Mouse (Mus musculus): ENCODE data around the gene Vmo1. TPM values are rescaled to one million over a fixed set of nuclear protein-coding genes. Genes with fewer than 3 reads are reported as not detected.
"Not testable (repeated sequence)": the region's sequence is repeated elsewhere in the genome, so short reads cannot be mapped to it uniquely, and the experiment has no call there.

The Vmo1 gene
- polyA plus RNA-seq, 1 experiment from 2014 or later, result 0.50 TPM

DNA sequence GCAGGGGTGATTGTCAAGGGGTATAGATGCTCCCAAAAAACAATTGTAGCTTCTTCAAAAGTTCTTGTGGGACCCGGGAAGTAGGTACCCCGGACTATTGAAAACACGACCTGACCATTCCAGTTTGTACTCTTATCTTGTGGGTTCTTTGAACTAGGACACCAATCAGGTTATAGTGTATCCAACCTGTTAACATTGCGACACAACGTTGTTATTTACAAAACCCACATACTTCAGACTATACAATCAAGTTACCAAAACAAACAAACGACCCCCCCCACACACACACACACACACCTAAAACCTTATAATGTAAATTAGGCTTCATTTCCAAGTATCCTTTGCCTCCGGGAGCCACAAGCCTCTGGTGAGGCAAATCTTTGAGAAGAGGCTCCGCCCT, 10.4 kb upstream of the Vmo1 start:
- H3K4me3 ChIP-seq (ENCODE audit: low read length), result peak overlapping the region; percentile 74
- H3K36me3 ChIP-seq (ENCODE audit: insufficient read depth, low read length), result peaks cover 31% of the 10 kb centered on the region
- peak overlapping the region; percentile 49 for H3K9ac ChIP-seq (replicated peaks; ENCODE audit: low read length)
- peaks cover 17% of the 10 kb centered on the region for H3K4me1 ChIP-seq (ENCODE audit: insufficient read depth, low read length)
- no peak overlapping the region for H3K27ac ChIP-seq (ENCODE audit: low read length)
- peak overlapping the region; percentile 56 for H3K4me2 ChIP-seq (replicated peaks; ENCODE audit: low read depth, low read length)
- H3K27me3 ChIP-seq (ENCODE audit: insufficient read depth, low read length), result no peaks in the 10 kb centered on the region
- WGBS, result 5% methylated on average over 8 of the region's 8 CpGs
- no peaks in the 10 kb centered on the region for H3K9me3 ChIP-seq (ENCODE audit: low read length)
- peak; percentile 10; the same call in 1 of the 2 replicates for ATAC-seq (ENCODE audit: low FRiP score, low TSS enrichment)

- Histone ChIP-seq H3K36me3 (ENCODE audit: insufficient read depth, low read length) (peaks cover 21% of the 10 kb centered on the region), H3K4me1 (ENCODE audit: insufficient read depth, low read length) (peaks cover 21% of the 10 kb centered on the region)
- not testable (repeated sequence) for H3K9me3 ChIP-seq (ENCODE audit: low read length); H3K9ac ChIP-seq (replicated peaks; ENCODE audit: low read length); ATAC-seq (ENCODE audit: low FRiP score, low TSS enrichment); H3K27ac ChIP-seq (ENCODE audit: low read length); H3K4me3 ChIP-seq (ENCODE audit: low read length); H3K4me2 ChIP-seq (replicated peaks; ENCODE audit: low read depth, low read length); H3K27me3 ChIP-seq (ENCODE audit: insufficient read depth, low read length)
- WGBS, result 87% methylated on average over 8 of the region's 8 CpGs
Observed at GRCm38 (mm10) chr11:70523306-70523989, 9.0 kb upstream of the Vmo1 start.

DNA sequence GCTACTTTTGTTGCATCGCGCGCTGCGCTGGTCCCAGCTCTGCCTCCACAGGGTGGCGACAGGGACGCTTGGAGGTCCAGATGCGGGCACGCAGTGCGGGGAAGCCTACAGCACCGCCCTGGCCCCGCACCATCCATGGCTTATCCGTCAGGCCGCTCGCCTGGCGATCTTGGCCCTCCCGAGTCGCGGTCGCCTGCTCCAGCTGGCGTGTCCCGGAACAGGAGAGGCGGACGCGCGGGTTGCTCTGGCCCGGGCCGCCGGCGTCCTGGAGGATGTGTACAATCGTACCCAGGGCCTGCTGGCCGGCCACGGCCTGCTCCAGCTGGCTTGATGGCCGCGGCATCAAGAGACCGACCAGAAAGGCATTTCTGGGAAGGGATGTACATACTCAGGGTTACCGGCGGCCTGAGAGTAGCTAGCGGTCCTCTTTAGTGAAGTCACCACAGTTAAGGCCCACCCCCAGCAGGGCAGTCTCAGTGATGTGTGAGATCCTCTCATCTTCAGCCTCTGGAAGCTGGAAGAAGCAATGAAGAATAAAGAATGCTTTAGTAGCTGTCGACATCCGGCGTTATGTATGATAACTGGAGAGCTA, 5.9 kb upstream of the Vmo1 start:
- WGBS, result 9% methylated on average over 40 of the region's 41 CpGs
- peak; percentile 68 for ATAC-seq (ENCODE audit: low FRiP score, low TSS enrichment)
- Histone ChIP-seq H3K27ac (ENCODE audit: low read length) (peak overlapping the region; percentile 58), H3K27me3 (ENCODE audit: insufficient read depth, low read length) (no peaks in the 10 kb centered on the region), H3K9ac (replicated peaks; ENCODE audit: low read length) (peak overlapping the region; percentile 74), H3K9me3 (ENCODE audit: low read length) (no peaks in the 10 kb centered on the region), H3K36me3 (ENCODE audit: insufficient read depth, low read length) (no peaks in the 10 kb centered on the region), H3K4me3 (ENCODE audit: low read length) (peak overlapping the region; percentile 38), H3K4me2 (replicated peaks; ENCODE audit: low read depth, low read length) (peak overlapping the region; percentile 56), H3K4me1 (ENCODE audit: insufficient read depth, low read length) (peaks cover 12% of the 10 kb centered on the region)

DNA sequence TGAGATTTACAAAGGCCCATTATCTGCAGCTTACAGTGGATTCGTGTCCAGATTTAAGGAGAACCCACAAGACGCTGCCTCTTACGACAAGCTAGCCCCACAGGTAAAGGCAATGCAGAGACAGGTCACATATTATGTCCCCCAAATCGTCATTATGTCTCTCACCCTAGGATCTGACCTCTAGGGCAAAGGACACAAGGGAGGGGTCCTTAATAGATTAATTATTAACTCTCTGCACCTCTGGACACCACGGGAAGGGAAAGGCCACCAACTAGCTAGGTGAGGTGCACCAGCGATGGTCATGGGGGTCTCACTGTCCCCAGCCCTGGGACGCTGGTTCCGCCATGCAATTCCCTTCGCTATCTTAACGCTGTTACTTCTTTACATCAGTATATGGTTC, 4.5 kb upstream of the Vmo1 start, which contains the start of gene Gltpd2:
Gene Gltpd2, plus strand, starts transcription at position 274 of the 400 bp plus-strand sequence.
- WGBS, result 85% methylated on average over 10 of the region's 10 CpGs
- peak within 1 kb of the TSS; percentile 56 for H3K4me2 ChIP-seq (replicated peaks; ENCODE audit: low read depth, low read length)

GRCm38 (mm10) chr11:70518436-70518835, 4.0 kb upstream of the Vmo1 start:
- 73% methylated on average over 1 of the region's 1 CpGs for WGBS
- Histone ChIP-seq H3K27ac (ENCODE audit: low read length) (no peak overlapping the region), H3K36me3 (ENCODE audit: insufficient read depth, low read length) (no peaks in the 10 kb centered on the region), H3K27me3 (ENCODE audit: insufficient read depth, low read length) (no peaks in the 10 kb centered on the region), H3K4me3 (ENCODE audit: low read length) (no peak overlapping the region), H3K4me1 (ENCODE audit: insufficient read depth, low read length) (peaks cover 9% of the 10 kb centered on the region), H3K4me2 (replicated peaks; ENCODE audit: low read depth, low read length) (no peak overlapping the region), H3K9ac (replicated peaks; ENCODE audit: low read length) (no peak overlapping the region), H3K9me3 (ENCODE audit: low read length) (no peaks in the 10 kb centered on the region)
- ATAC-seq (ENCODE audit: low FRiP score, low TSS enrichment), result no peak

More for the DNA sequence above, 4.5 kb upstream of the Vmo1 start, which contains the start of gene Gltpd2:
- Histone ChIP-seq H3K27me3 (ENCODE audit: insufficient read depth, low read length) (no peaks in the 10 kb centered on the region), H3K9ac (replicated peaks; ENCODE audit: low read length) (peak within 1 kb of the TSS; percentile 74), H3K4me3 (ENCODE audit: low read length) (peak within 1 kb of the TSS; percentile 38), H3K27ac (ENCODE audit: low read length) (peak within 1 kb of the TSS; percentile 58; the same call in 1 of the 2 replicates), H3K36me3 (ENCODE audit: insufficient read depth, low read length) (no peaks in the 10 kb centered on the region), H3K4me1 (ENCODE audit: insufficient read depth, low read length) (peaks cover 9% of the 10 kb centered on the region), H3K9me3 (ENCODE audit: low read length) (no peaks in the 10 kb centered on the region)
- ATAC-seq (ENCODE audit: low FRiP score, low TSS enrichment), result no peak

DNA sequence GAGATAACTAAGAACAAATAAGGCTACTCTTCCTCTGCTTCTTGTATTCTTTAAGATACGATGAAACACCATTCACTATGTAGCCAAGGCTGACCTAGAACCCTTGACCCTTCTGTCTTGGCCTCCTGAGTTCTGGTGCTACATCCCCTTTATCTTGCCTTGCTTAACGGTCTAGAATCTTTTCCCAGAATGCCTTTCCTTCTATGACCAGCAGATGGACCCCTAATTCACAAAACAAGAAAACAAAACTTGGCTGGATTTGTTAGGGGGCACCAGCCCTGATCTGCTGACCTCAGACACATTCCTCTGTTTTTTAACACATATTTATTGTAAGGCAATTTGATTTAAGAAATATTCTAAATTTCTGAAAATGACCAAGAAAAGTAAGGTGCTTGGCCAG, 1.9 kb upstream of the Vmo1 start:
- Histone ChIP-seq H3K4me3 (ENCODE audit: low read length) (no peak overlapping the region), H3K4me2 (replicated peaks; ENCODE audit: low read depth, low read length) (no peak overlapping the region), H3K9me3 (ENCODE audit: low read length) (no peaks in the 10 kb centered on the region), H3K27ac (ENCODE audit: low read length) (no peak overlapping the region), H3K27me3 (ENCODE audit: insufficient read depth, low read length) (no peaks in the 10 kb centered on the region), H3K36me3 (ENCODE audit: insufficient read depth, low read length) (no peaks in the 10 kb centered on the region), H3K9ac (replicated peaks; ENCODE audit: low read length) (no peak overlapping the region), H3K4me1 (ENCODE audit: insufficient read depth, low read length) (peaks cover 9% of the 10 kb centered on the region)
- no peak for ATAC-seq (ENCODE audit: low FRiP score, low TSS enrichment)
- 33% methylated on average over 2 of the region's 2 CpGs for WGBS

GRCm38 (mm10) chr11:70513520-70513919, 896 bp downstream of the Vmo1 start:
- H3K4me3 ChIP-seq (ENCODE audit: low read length), result no peak overlapping the region
- no peak overlapping the region for H3K4me2 ChIP-seq (replicated peaks; ENCODE audit: low read depth, low read length)
- no peaks in the 10 kb centered on the region for H3K36me3 ChIP-seq (ENCODE audit: insufficient read depth, low read length)
- no peaks in the 10 kb centered on the region for H3K9me3 ChIP-seq (ENCODE audit: low read length)
- ATAC-seq (ENCODE audit: low FRiP score, low TSS enrichment), result no peak
- no peaks in the 10 kb centered on the region for H3K27me3 ChIP-seq (ENCODE audit: insufficient read depth, low read length)
- no peak overlapping the region for H3K9ac ChIP-seq (replicated peaks; ENCODE audit: low read length)
- no peak overlapping the region for H3K27ac ChIP-seq (ENCODE audit: low read length)
- no peaks in the 10 kb centered on the region for H3K4me1 ChIP-seq (ENCODE audit: insufficient read depth, low read length)
- 59% methylated on average over 11 of the region's 11 CpGs for WGBS

DNA sequence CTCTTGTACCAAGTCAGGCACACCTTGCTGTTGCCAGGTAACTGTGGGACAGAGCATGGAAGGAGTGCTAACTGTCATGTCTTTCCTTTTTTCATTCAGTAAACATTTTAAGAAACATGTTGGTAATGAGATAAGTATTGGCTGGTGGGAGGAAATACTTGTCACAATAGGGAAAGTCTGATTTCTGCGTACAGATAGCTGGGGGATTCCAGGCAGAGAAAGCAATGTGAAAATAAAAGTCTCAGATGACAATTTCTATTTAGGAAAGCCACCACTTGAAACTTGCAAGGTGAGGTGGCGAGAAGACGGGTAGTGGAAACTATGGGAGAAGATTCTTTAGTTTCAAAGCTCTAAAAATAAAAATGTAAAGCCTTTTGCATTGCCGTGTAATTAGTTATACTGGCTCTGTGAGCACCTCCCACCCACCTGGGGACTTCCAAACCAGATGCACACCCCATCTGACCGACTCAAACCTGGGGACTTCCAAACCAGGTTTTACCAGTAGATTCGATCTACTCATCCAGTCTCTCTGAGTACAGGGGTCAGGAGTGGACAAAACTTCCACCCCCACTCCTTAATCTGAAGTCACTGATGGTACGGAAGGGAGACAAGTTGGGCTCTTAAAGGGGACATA, 1.6 kb downstream of the Vmo1 start:
- ATAC-seq (ENCODE audit: low FRiP score, low TSS enrichment), result no peak
- H3K36me3 ChIP-seq (ENCODE audit: insufficient read depth, low read length), result no peaks in the 10 kb centered on the region
- H3K9ac ChIP-seq (replicated peaks; ENCODE audit: low read length), result no peak overlapping the region
- H3K4me1 ChIP-seq (ENCODE audit: insufficient read depth, low read length), result no peaks in the 10 kb centered on the region
- H3K27ac ChIP-seq (ENCODE audit: low read length), result no peak overlapping the region
- H3K27me3 ChIP-seq (ENCODE audit: insufficient read depth, low read length), result no peaks in the 10 kb centered on the region
- no peaks in the 10 kb centered on the region for H3K9me3 ChIP-seq (ENCODE audit: low read length)
- no peak overlapping the region for H3K4me2 ChIP-seq (replicated peaks; ENCODE audit: low read depth, low read length)
- no peak overlapping the region for H3K4me3 ChIP-seq (ENCODE audit: low read length)
- WGBS, result 67% methylated on average over 7 of the region's 7 CpGs

DNA sequence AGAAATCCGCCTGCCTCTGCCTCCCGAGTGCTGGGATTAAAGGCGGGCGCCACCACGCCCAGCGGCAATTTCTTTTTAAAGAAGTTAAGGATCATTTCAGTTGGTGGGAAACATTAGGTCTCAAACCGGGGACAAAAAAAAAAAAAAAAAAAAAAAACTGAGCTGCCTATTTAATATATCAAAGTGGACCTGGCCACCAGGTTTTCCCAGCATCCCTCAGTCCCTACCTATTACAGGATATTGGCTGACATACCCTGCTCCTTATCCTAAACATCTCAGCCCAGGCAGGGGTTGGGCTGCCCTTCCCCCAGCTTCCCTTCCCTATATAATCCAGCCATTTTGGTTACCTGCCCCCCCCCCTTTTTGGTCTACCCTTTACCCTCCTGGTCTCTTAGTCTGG, 2.6 kb downstream of the Vmo1 start:
- H3K4me2 ChIP-seq (replicated peaks; ENCODE audit: low read depth, low read length), result no peak overlapping the region
- whole genome bisulfite sequencing, result 88% methylated on average over 7 of the region's 7 CpGs
- H3K9ac ChIP-seq (replicated peaks; ENCODE audit: low read length), result no peak overlapping the region
- no peak overlapping the region for H3K27ac ChIP-seq (ENCODE audit: low read length)
- no peaks in the 10 kb centered on the region for H3K36me3 ChIP-seq (ENCODE audit: insufficient read depth, low read length)
- H3K27me3 ChIP-seq (ENCODE audit: insufficient read depth, low read length), result no peaks in the 10 kb centered on the region
- H3K4me3 ChIP-seq (ENCODE audit: low read length), result no peak overlapping the region
- H3K9me3 ChIP-seq (ENCODE audit: low read length), result no peaks in the 10 kb centered on the region
- no peak for ATAC-seq (ENCODE audit: low FRiP score, low TSS enrichment)
- no peaks in the 10 kb centered on the region for H3K4me1 ChIP-seq (ENCODE audit: insufficient read depth, low read length)

DNA sequence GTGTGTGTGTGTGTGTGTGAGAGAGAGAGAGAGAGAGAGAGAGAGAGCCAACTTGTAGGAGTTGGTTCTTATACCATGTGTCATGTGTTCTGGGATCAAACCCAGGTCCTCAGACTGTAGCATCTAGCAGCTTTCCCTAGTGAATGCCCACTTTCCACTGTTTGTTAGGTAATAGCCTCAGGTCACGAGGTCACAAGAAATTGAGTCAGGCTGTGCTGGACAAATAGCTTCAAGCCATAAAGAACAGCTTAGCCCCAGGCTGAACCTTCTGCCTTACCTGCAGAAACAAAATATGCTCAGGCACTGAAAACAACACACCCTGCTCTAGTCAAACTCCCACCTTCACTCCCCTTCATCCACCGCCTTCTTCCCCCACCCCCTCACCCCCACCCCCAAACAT, 3.2 kb downstream of the Vmo1 start:
- Histone ChIP-seq H3K9me3 (ENCODE audit: low read length) (no peaks in the 10 kb centered on the region), H3K36me3 (ENCODE audit: insufficient read depth, low read length) (no peaks in the 10 kb centered on the region), H3K27ac (ENCODE audit: low read length) (no peak overlapping the region), H3K4me2 (replicated peaks; ENCODE audit: low read depth, low read length) (no peak overlapping the region), H3K9ac (replicated peaks; ENCODE audit: low read length) (no peak overlapping the region), H3K4me1 (ENCODE audit: insufficient read depth, low read length) (no peaks in the 10 kb centered on the region), H3K4me3 (ENCODE audit: low read length) (no peak overlapping the region), H3K27me3 (ENCODE audit: insufficient read depth, low read length) (no peaks in the 10 kb centered on the region)
- no peak for ATAC-seq (ENCODE audit: low FRiP score, low TSS enrichment)
- WGBS, result 65% methylated on average over 2 of the region's 2 CpGs
